Mouse (Mus musculus) macrophage (primary cell): ENCODE results near the gene Pam16. TPM values are rescaled to one million over a fixed set of nuclear protein-coding genes. Genes with fewer than 3 reads are reported as not detected.

Source experiments
- H3K27ac ChIP-seq: fragments of 350-480 bp; formaldehyde crosslinking; 2 replicates; pipeline ENCODE4 v1.9.0; 2021
- H3K36me3 ChIP-seq: fragments of 350-480 bp; formaldehyde crosslinking; 2 replicates; pipeline ENCODE4 v1.9.0; 2021; ENCODE audit errors: inconsistent target
- H3K4me3 ChIP-seq: fragments of 350-480 bp; formaldehyde crosslinking; 2 replicates; pipeline ENCODE4 v1.9.0; 2021; ENCODE audit errors: inconsistent target
- H3K79me2 ChIP-seq: fragments of 350-480 bp; formaldehyde crosslinking; 2 replicates; pipeline ENCODE4 v1.9.0; 2021; ENCODE audit errors: inconsistent target
- WGBS: methylation state at CpG from one replicate; pipeline ENCODE4 v1.1.7; 2026; ENCODE audit warnings: inconsistent platforms; ENCODE audit not compliant: missing documents; 5-methylcytosine and 5-hydroxymethylcytosine counted together
- polyA plus RNA-seq: library from polyadenylated mRNA; stranded (reverse); fragments of 250-400 nt; gene quantifications from 3 replicates; pipeline ENCODE4 v1.2.4, GENCODE M21; 2018; ENCODE audit warnings: inconsistent platforms

The Pam16 gene
- polyA plus RNA-seq, 1 experiment from 2014 or later: 9.7 TPM

DNA sequence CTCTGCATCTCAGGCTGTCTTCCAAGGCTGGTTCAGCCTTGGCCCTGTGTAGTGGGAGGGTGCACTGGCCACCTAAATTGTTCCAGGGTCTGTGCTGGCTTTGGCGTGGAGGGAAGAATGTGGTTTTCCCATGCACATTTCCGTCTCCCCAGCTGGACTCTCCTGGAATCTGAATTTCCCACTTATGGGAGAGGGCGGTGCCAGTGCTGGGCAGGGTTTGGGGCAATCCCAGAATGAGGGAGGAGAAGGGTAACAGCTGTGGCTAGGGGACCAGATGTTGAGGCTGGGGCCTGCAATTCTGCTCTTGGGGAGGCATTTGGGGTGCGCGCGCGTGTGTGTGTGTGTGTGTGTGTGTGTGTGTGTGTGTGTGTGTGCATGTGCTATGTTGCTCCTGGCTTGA lies 27.5 kb downstream of the Pam16 start:
- no peak overlapping the region for H3K4me3 ChIP-seq
- H3K36me3 ChIP-seq: no peaks in the 10 kb centered on the region
- H3K27ac ChIP-seq: no peak overlapping the region
- 92% methylated on average over 7 of the region's 7 CpGs for WGBS
- no peaks in the 10 kb centered on the region for H3K79me2 ChIP-seq

DNA sequence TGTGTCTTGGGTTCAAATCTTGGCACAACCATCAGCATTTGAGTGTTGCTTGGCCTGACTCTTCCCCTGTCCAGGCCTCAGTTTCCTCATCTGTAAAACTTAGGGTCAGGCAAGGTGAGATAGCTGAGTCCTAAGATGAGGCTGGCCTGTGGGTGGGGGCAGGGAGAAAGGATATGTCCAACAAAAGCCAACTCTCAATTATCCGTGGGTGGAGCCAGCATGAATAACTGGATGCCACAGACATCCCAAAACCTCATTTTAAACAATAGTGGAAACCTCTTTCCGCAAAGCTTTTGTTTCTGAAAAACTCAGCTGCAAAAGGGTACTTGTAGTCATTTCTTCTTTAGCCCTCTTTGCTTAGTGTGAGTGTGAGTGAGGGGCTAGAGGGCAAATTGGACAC lies 28.0 kb downstream of the Pam16 start:
- Histone ChIP-seq H3K36me3 (no peaks in the 10 kb centered on the region), H3K27ac (no peak overlapping the region), H3K4me3 (no peak overlapping the region), H3K79me2 (no peaks in the 10 kb centered on the region)
- 100% methylated on average over 2 of the region's 2 CpGs for WGBS

DNA sequence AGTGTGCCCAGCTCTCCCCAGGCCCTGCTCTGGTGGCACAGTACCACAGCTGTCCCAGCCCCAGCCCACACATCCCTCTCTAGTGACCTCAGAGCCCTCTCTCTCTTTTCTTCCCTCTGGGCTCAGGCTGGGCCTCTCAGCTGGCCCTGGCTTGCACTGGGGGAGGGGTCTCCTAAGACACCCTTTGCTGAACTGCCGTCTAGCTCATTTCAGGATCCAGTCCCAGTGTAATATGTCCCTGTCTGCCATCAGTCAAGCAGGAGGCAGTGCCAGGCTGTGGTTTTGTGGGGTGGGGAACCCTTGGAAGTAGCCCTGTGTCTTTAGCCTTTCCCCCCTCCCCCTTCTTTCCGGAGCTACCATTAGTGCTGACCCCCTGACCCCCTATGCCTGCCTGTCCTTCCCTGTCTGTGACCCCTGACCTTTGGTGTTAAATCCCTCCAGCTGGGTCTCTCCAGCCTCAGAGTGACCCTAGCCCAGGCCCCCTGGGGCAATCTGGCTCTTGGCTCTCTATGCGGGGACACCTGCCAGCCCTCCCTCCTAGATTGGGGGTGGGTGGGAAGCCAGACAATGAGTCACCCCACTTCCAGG lies 28.6 kb downstream of the Pam16 start:
- Histone ChIP-seq H3K79me2 (no peaks in the 10 kb centered on the region), H3K36me3 (no peaks in the 10 kb centered on the region), H3K27ac (no peak overlapping the region), H3K4me3 (no peak overlapping the region)
- 74% methylated on average over 3 of the region's 3 CpGs for WGBS

DNA sequence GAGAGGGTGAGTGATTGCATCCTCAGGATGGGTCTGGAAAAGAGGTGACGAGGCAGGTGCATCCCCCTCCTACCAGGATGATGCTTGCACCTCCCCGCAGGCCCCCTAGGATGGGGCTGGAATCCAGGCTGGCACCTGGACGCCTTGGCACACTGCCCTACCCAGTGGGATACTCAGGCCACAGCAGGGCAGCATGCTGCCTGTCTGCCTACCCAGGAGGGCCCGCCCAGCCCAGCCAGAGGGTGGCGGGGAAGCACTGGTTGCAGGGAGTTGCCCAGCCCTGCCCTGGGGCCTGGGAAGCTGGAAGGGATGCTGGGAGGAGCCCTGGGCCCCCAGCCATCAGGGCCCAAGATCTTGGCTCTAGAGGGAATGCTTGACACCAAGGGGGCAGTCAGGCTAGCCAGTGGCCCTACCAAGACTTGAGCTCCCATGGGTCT lies 29.2 kb downstream of the Pam16 start:
- 69% methylated on average over 5 of the region's 5 CpGs for WGBS
- no peaks in the 10 kb centered on the region for H3K79me2 ChIP-seq
- H3K4me3 ChIP-seq: no peak overlapping the region
- H3K27ac ChIP-seq: no peak overlapping the region
- no peaks in the 10 kb centered on the region for H3K36me3 ChIP-seq

DNA sequence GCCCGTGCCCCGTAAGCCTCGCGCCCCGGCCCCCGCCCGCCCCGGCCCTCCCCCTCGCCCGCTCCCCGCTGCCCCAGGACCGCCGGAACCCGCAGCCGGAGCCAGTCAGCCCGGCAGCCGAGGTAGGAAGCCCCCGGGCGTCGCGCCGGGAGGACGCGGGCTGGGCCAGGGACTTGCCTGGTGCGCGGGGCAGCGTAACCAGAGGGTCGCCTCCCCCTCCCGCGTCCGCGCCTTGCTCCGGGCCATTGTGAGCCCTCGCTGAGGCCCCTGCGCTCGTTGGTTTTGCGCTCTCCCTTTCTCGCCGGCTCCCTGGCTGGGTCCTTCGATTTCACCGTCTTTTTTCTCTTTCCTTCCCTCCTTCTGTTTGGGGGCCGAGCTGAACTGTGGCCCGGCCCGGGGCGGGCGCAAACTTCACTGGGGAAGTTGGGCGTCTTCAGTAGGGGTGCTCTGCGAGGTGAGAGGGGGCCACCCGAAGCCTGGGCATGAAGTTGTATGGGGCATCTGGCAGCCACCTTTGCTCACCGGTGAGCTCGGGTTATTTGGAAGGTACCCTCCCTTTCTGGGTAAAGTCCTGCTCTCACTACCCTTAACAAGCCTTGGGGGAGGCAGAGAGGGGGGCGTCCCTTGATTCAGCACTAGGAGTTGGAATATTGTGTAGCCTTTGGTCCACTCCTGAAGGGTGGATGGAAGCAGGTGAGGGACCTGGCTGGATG lies 29.8 kb downstream of the Pam16 start:
- no peak overlapping the region for H3K27ac ChIP-seq
- H3K4me3 ChIP-seq: no peak overlapping the region
- no peaks in the 10 kb centered on the region for H3K79me2 ChIP-seq
- H3K36me3 ChIP-seq: no peaks in the 10 kb centered on the region
- WGBS: 2% methylated on average over 42 of the region's 52 CpGs

DNA sequence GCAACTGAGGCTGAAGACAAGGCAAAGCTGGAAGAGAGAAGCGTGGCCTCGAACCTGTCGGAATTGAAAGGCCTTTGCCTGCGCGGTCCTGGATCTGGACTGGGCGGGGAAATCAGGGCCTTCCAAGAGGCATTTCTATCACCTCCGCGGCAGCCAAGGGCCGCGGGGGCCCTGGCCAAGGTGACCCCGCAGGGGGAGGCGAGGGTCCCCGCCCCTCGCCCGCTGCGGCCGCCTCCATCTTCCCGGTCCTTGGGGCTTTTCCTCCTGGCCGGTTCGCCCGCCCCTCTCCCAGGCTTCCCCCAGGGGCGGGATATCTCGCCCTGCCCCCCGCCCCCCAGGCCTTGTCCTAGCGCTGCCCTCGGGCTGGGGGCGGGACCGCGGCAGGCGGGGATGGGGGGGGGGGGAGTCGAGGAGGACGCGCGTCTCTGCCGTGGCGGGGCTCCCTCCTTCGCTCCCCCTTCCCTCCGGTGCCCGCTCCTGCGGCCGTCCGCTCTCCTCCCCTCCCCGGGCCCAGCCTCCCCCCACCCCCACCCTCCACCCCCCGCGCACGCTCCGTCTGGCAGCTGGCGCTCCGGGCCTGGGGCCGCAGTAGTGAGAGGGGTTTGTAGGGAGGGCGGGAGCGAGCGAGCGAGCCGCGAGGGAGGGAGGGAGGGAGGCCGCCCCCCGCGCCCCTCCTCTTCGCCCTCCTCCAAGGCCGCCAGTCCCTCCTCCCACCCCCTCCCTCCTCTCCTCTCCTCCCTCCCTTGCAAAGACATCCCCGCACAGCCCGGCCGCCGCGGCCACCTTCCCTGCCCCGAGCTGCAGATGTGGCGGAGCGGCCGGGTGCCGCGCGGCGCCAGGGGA lies 30.6 kb downstream of the Pam16 start, which contains the start of gene Glis2:
TSS of gene Glis2 (plus strand) at position 743 of the 843 bp plus-strand sequence.
- Histone ChIP-seq H3K4me3 (no peak within 1 kb of the TSS), H3K36me3 (no peaks in the 10 kb centered on the region), H3K79me2 (no peaks in the 10 kb centered on the region), H3K27ac (no peak within 1 kb of the TSS)
- WGBS: 10% methylated on average over 31 of the region's 74 CpGs

- Histone ChIP-seq H3K79me2 (no peaks in the 10 kb centered on the region), H3K36me3 (no peaks in the 10 kb centered on the region), H3K27ac (no peak overlapping the region), H3K4me3 (no peak overlapping the region)
- 51% methylated on average over 31 of the region's 32 CpGs for WGBS
These were observed 31.6 kb downstream of the Pam16 start for GRCm38 (mm10) chr16:4592909-4593875.

DNA sequence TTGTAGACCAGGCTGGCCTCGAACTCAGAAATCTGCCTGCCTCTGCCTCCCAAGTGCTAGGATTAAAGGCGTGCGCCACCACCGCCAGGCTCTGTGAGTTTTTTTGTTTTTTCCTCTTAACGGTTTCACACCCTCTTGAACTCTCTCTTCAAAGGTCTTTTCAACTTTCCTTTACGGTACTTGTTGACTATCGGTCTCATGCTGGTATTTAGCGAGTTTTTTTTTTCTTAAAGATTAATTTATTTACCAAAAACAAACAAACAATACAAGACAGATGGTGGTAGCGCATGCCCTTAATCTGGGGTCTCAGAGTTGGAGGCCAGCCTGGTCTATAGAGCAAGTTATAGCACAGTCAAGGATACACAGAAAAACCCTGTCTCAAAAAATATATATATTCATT lies 34.6 kb downstream of the Pam16 start:
- H3K79me2 ChIP-seq: no peaks in the 10 kb centered on the region
- no peak overlapping the region for H3K27ac ChIP-seq
- no peaks in the 10 kb centered on the region for H3K36me3 ChIP-seq
- 92% methylated on average over 9 of the region's 9 CpGs for WGBS
- H3K4me3 ChIP-seq: no peak overlapping the region

DNA sequence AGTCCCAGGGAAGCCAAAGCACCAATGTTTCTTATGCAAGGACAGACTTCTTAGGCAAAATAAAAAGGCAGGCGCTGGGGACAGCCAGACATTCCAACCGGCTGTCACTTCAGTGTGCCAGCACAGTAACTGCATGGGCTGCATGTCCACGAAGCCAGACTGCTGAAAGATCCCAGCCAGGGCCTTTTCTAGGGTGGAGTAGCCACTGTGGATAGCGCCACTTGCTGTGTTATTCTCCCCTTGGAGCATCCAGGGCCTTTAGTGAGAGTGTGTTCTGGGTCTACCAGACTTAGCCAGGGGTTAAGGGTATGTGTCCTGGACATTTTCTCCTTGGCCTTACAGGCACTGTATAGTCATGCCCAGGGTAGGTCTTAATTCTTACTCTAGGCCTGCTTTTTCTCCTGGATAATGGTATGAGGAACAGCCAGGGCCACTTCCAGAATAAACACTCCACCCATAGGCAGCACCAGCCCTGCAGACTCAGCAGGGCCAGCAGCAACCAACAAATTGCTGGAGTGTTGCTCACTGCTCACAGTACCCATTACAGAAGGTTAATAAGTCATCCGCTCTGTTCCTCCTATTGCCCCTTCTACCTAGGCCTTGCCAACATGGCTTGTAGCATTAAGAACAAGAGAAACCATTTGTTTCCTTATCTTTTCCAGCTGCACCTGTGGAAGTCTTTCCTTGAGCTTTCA lies 37.1 kb downstream of the Pam16 start:
- no peaks in the 10 kb centered on the region for H3K36me3 ChIP-seq
- WGBS: 89% methylated on average over 4 of the region's 5 CpGs
- H3K27ac ChIP-seq: peak overlapping the region; percentile 69
- no peaks in the 10 kb centered on the region for H3K79me2 ChIP-seq
- no peak overlapping the region for H3K4me3 ChIP-seq

DNA sequence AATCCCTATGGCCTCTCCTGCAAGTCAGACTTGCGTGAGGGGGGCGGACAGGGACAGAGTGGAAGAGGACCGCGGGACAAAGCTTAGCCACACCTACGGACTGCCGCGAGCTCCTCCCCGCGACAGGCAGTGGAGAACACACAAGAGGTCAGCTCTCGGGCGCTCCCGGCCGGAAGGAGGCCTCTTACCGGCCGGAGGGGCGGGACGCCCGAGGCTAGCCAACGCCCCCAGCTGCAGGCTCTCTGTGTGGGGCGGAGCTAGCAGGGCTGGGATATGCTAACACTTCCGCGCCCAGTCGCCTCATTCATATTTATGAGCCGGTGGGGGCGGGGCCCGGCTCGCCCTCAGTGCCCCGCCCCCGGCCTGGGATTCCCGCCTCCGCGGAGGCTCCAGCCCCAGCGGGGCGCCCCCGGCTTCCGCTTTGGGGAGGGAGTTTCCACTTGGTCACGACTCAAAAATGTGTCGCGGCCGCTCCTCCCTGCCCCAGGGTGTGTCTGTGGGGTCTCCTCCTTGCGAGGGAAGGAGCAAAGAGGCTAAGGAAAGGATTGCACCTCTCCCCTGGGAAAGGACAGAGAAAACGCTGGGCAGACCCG lies 38.2 kb downstream of the Pam16 start:
- no peaks in the 10 kb centered on the region for H3K79me2 ChIP-seq
- H3K27ac ChIP-seq: peak overlapping the region; percentile 69
- WGBS: under 1% methylated on average over 40 of the region's 43 CpGs
- H3K36me3 ChIP-seq: no peaks in the 10 kb centered on the region
- H3K4me3 ChIP-seq: peak overlapping the region; percentile 38

DNA sequence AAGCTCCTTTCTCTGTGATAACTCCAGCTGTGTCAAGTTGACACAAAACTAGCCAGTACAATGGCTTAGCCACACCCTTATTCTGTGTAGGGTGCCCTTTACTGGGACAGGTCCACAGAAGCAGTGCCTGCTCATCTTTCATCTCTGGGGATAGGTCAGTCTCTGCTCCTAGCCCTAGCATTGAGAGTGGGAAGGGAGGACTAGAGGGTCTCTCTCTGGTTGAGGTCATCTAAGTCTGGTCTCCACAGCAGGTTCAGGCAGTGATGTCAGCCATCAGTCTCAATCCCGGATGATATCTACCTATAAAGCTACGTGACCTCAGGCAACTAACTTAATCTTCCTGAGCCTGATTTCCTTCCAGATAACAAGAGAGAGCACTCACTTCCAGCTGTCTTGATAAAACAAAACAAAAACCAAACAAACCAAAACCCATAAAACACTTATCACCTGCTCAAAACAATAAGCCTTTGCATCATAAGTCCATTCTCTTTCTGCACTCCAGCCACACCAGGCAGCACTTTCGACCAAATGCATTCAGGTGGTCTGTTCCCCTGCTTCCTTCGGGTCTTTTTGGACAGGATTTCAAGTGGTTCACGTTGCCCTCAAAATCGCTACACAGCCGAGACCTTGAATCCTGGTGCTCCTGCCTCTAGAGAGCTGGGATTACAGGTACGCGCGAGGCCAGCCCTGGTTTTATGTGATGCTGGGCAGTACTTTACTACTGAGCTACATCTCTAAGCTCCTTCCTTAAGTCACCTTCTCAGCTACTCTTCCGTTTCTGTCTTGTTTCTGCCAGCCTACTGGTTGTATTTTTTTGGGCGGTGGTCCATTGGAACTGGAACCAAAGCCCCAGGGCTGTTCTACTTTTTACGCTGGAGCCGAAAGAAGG lies 38.9 kb downstream of the Pam16 start:
- Histone ChIP-seq H3K4me3 (peak overlapping the region; percentile 38), H3K79me2 (no peaks in the 10 kb centered on the region), H3K27ac (peak overlapping the region; percentile 32), H3K36me3 (no peaks in the 10 kb centered on the region)
- 11% methylated on average over 14 of the region's 14 CpGs for WGBS

DNA sequence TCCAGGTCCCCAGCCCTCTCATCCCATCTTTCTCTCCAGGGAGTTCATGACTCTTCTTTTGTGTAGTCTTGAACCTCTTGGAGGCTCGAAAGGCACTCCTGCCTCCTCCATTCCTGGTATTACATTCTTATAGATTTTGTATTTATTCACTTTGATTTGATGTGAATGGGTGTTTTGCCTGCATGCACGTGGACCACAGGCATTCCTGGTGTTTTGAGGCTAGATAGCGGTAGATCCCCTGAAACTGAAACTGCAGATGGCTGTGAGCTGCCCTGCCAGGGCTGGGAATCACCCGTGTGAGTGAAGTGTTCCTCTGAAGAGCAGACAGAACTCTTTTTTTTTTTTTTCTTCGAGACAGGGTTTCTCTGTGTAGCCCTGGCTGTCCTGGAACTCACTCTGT lies 40.4 kb downstream of the Pam16 start:
- 38% methylated on average over 5 of the region's 5 CpGs for WGBS
- H3K27ac ChIP-seq: no peak overlapping the region
- H3K79me2 ChIP-seq: no peaks in the 10 kb centered on the region
- no peaks in the 10 kb centered on the region for H3K36me3 ChIP-seq
- H3K4me3 ChIP-seq: no peak overlapping the region

- WGBS: 4% methylated on average over 3 of the region's 3 CpGs
- no peak overlapping the region for H3K4me3 ChIP-seq
- H3K79me2 ChIP-seq: no peaks in the 10 kb centered on the region
- H3K27ac ChIP-seq: no peak overlapping the region
- H3K36me3 ChIP-seq: no peaks in the 10 kb centered on the region
These were observed 41.0 kb downstream of the Pam16 start for GRCm38 (mm10) chr16:4583807-4584206.
